10 mouse cellular contexts compared by ENCODE assay signal in genomic region chr7:25274571-25274970, GRCm38 (mm10). TPM values are rescaled to one million over a fixed set of nuclear protein-coding genes. Genes with fewer than 3 reads are reported as not detected.
DNase-seq lines count a peak whose midpoint lies in the region; ATAC-seq lines count a peak whose summit lies in the region.
"Had no signal": no experiment of that assay in that cellular context is flagged by ENCODE, and none has a peak within 500 bp of the region (broad histone marks: within the 10 kb centered on the region; RNA-seq: fewer than 3 reads in every experiment).

No protein-coding gene starts in this region.

- H3K36me3 ChIP-seq in heart, embryonic 11.5 days (ENCODE audit: control insufficient read depth, insufficient read depth, low read length), result peaks cover 16% of the 10 kb centered on the region; the same call in 1 of the 2 replicates
- peaks cover 32% of the 10 kb centered on the region for H3K36me3 ChIP-seq in liver, embryonic 12.5 days

- H3K9ac ChIP-seq in heart, embryonic 11.5 days (ENCODE audit: low read depth, low read length), result peak overlapping the region; percentile 7
- H3K9ac ChIP-seq in liver, embryonic 12.5 days, result peak overlapping the region; percentile 53

- no peak for DNase-seq in heart, postnatal 4 days
- DNase-seq in urinary bladder, postnatal 14 days (ENCODE audit: low spot score), result peak; percentile 15
- no peak for DNase-seq in urinary bladder, postnatal 25 days (ENCODE audit: low spot score)
- DNase-seq in retina, embryonic 14.5 days (ENCODE audit: low spot score), result no peak
- no peak for DNase-seq in right cerebral cortex, postnatal 14 days
- DNase-seq: gastrocnemius, postnatal 36 days had no signal

- H3K9me3 ChIP-seq in heart, embryonic 11.5 days (replicated peaks; ENCODE audit: control insufficient read depth, low read length), result no peaks in the 10 kb centered on the region
- no peaks in the 10 kb centered on the region for H3K9me3 ChIP-seq in liver, embryonic 12.5 days (replicated peaks)

- H3K27ac ChIP-seq in heart, embryonic 11.5 days (ENCODE audit: low read depth, low read length), result no peak overlapping the region
- H3K27ac ChIP-seq in liver, embryonic 12.5 days, result peak overlapping the region; percentile 95

- no peak overlapping the region for H3K4me3 ChIP-seq in heart, embryonic 11.5 days (ENCODE audit: low read depth, low read length)
- H3K4me3 ChIP-seq in liver, embryonic 12.5 days, result 0 out of 2 replicates have a peak overlapping the region, but pooled peaks have one; percentile 3

- no peaks in the 10 kb centered on the region for H3K27me3 ChIP-seq in heart, embryonic 11.5 days (ENCODE audit: control insufficient read depth, insufficient read depth, low read length)
- no peaks in the 10 kb centered on the region for H3K27me3 ChIP-seq in liver, embryonic 12.5 days (replicated peaks)
- H3K27me3 ChIP-seq: CH12.LX had no signal

- H3K4me1 ChIP-seq in heart, embryonic 11.5 days (ENCODE audit: control insufficient read depth, insufficient read depth, low read length), result peaks cover 57% of the 10 kb centered on the region
- peaks cover 95% of the 10 kb centered on the region for H3K4me1 ChIP-seq in liver, embryonic 12.5 days

- no peak overlapping the region for H3K4me2 ChIP-seq in heart, embryonic 11.5 days
- H3K4me2 ChIP-seq in liver, embryonic 12.5 days, result peak overlapping the region; percentile 66

- ATAC-seq in heart, embryonic 11.5 days (replicated peaks; ENCODE audit: insufficient number of reproducible peaks, low FRiP score, low TSS enrichment), result no peak
- 0 out of 2 replicates have a peak, but pooled peaks have one; percentile 5 for ATAC-seq in liver, embryonic 12.5 days
- ATAC-seq in monocyte, adult 5-6 weeks (replicated peaks; ENCODE audit: insufficient number of reproducible peaks, low FRiP score, low TSS enrichment, poor library complexity, severe bottlenecking), result no peak

- WGBS in heart, embryonic 11.5 days (ENCODE audit: insufficient replicate concordance), result 65% methylated on average over 5 of the region's 5 CpGs
- 31% methylated on average over 5 of the region's 5 CpGs for WGBS in liver, embryonic 12.5 days (ENCODE audit: insufficient replicate concordance)

RNA-seq across cellular contexts. Expression of gene Cic, which starts 7.1 kb away (rescaled TPM):
- 25.0 and 31.5 TPM in 2 replicates for polyA plus RNA-seq in heart, embryonic 11.5 days (2014; fragmentation: Nextera tagmentation; extraction: Ambion mirVana)
- 100 to 1,000 TPM; 108 to 109 TPM for total RNA-seq in heart, postnatal 4 days (2021)
- 17.0 TPM in 2 replicates for polyA plus RNA-seq in liver, embryonic 12.5 days (2016; fragmentation: Nextera tagmentation; extraction: Ambion mirVana)
- total RNA-seq in monocyte, adult 5-6 weeks (2017), result 55.5 to 68.5 TPM (median 65.9 TPM) in 3 replicates

RNA-seq across cellular contexts. Expression of gene Pafah1b3, which starts 23.2 kb away (rescaled TPM):
- polyA plus RNA-seq in heart, embryonic 11.5 days (2014; fragmentation: Nextera tagmentation; extraction: Ambion mirVana), result 141 and 158 TPM in 2 replicates
- 10 to 100 TPM; 37.5 to 38.4 TPM for total RNA-seq in heart, postnatal 4 days (2021)
- polyA plus RNA-seq in liver, embryonic 12.5 days (2016; fragmentation: Nextera tagmentation; extraction: Ambion mirVana), result 44.1 and 51.0 TPM in 2 replicates
- total RNA-seq in monocyte, adult 5-6 weeks (2017), result 8.0 to 20.6 TPM (median 20.3 TPM) in 3 replicates

RNA-seq across cellular contexts. Expression of gene Erf, which starts 24.0 kb away (rescaled TPM):
- 20.5 and 25.0 TPM in 2 replicates for polyA plus RNA-seq in heart, embryonic 11.5 days (2014; fragmentation: Nextera tagmentation; extraction: Ambion mirVana)
- total RNA-seq in heart, postnatal 4 days (2021), result 10 to 100 TPM; 47.5 to 53.2 TPM
- polyA plus RNA-seq in liver, embryonic 12.5 days (2016; fragmentation: Nextera tagmentation; extraction: Ambion mirVana), result 6.5 and 7.5 TPM in 2 replicates
- 3.7 to 8.1 TPM (median 7.3 TPM) in 3 replicates for total RNA-seq in monocyte, adult 5-6 weeks (2017)

RNA-seq across cellular contexts. Expression of gene Prr19, which starts 26.6 kb away (rescaled TPM):
- polyA plus RNA-seq in heart, embryonic 11.5 days (2014; fragmentation: Nextera tagmentation; extraction: Ambion mirVana), result 0.54 and 0.63 TPM in 2 replicates
- not detected for total RNA-seq in heart, postnatal 4 days (2021)
- polyA plus RNA-seq in liver, embryonic 12.5 days (2016; fragmentation: Nextera tagmentation; extraction: Ambion mirVana), result 0.10 and 0.14 TPM in 2 replicates
- not detected in 3 replicates for total RNA-seq in monocyte, adult 5-6 weeks (2017)
- total RNA-seq: CH12.LX; gastrocnemius, postnatal 36 days had no signal

RNA-seq across cellular contexts. Expression of gene Tmem145, which starts 31.3 kb away (rescaled TPM):
- polyA plus RNA-seq in heart, embryonic 11.5 days (2014; fragmentation: Nextera tagmentation; extraction: Ambion mirVana), result 0.17 and 0.25 TPM in 2 replicates
- not detected for total RNA-seq in heart, postnatal 4 days (2021)
- polyA plus RNA-seq in liver, embryonic 12.5 days (2016; fragmentation: Nextera tagmentation; extraction: Ambion mirVana), result 0.14 TPM in 2 replicates
- not detected in 3 replicates for total RNA-seq in monocyte, adult 5-6 weeks (2017)
- total RNA-seq: CH12.LX; gastrocnemius, postnatal 36 days had no signal
